Mouse (Mus musculus): ENCODE results near the gene Larp1b. TPM values are rescaled to one million over a fixed set of nuclear protein-coding genes. Genes with fewer than 3 reads are reported as not detected.

Larp1b gene
- polyA plus RNA-seq, 1 experiment from 2014 or later: 5.0 TPM

- H3K27ac ChIP-seq (replicated peaks; ENCODE audit: low read depth, low read length): no peak overlapping the region
- H3K4me1 ChIP-seq (ENCODE audit: control insufficient read depth, insufficient read depth, low read length): no peaks in the 10 kb centered on the region
- H3K36me3 ChIP-seq (ENCODE audit: control insufficient read depth, insufficient read depth, low read length): no peaks in the 10 kb centered on the region
- H3K27me3 ChIP-seq (ENCODE audit: control insufficient read depth, insufficient read depth, low read length): no peaks in the 10 kb centered on the region
- H3K4me2 ChIP-seq (ENCODE audit: low read length): no peak overlapping the region
- DNase-seq (no peak), ATAC-seq (ENCODE audit: low FRiP score, low TSS enrichment) (no peak)
- H3K9ac ChIP-seq (replicated peaks; ENCODE audit: low read length): no peak overlapping the region
- H3K4me3 ChIP-seq (replicated peaks; ENCODE audit: low read depth, low read length): no peak overlapping the region
- no peaks in the 10 kb centered on the region for H3K9me3 ChIP-seq (ENCODE audit: control insufficient read depth, low read length)
- WGBS: 94% methylated on average over 3 of the region's 3 CpGs
These were observed 60.4 kb downstream of the Larp1b start for GRCm38 (mm10) chr3:41009990-41010389.

GRCm38 (mm10) chr3:41010701-41011100, 61.1 kb downstream of the Larp1b start:
- Histone ChIP-seq H3K4me3 (replicated peaks; ENCODE audit: low read depth, low read length) (no peak overlapping the region), H3K27ac (replicated peaks; ENCODE audit: low read depth, low read length) (no peak overlapping the region)

DNA sequence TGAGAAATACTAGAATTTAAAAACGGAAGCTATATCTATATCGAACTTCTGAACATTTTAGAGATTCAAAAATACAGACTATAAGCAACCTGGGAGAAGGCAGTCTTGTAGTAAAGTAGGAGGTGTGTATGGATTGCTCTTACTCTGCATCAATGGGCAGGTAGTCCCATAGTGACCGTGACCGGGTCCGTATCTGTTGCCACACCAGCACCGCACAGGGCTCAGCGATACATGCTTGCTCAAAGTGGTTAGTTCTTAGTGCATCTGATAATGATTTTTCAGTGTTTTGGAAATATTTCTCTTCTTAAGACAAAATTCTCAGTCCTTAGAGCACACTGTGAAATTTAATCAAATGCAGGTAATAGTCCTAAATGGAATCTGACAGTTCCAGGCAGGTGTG, 62.8 kb downstream of the Larp1b start:
- Histone ChIP-seq H3K9ac (replicated peaks; ENCODE audit: low read length) (no peak overlapping the region), H3K36me3 (ENCODE audit: control insufficient read depth, insufficient read depth, low read length) (no peaks in the 10 kb centered on the region), H3K4me1 (ENCODE audit: control insufficient read depth, insufficient read depth, low read length) (no peaks in the 10 kb centered on the region), H3K27ac (replicated peaks; ENCODE audit: low read depth, low read length) (no peak overlapping the region), H3K4me2 (ENCODE audit: low read length) (no peak overlapping the region), H3K27me3 (ENCODE audit: control insufficient read depth, insufficient read depth, low read length) (no peaks in the 10 kb centered on the region), H3K4me3 (replicated peaks; ENCODE audit: low read depth, low read length) (no peak overlapping the region), H3K9me3 (ENCODE audit: control insufficient read depth, low read length) (no peaks in the 10 kb centered on the region)
- 96% methylated on average over 7 of the region's 7 CpGs for WGBS
- ATAC-seq (ENCODE audit: low FRiP score, low TSS enrichment) (no peak), DNase-seq (no peak)

More at GRCm38 (mm10) chr3:41010701-41011100, 61.1 kb downstream of the Larp1b start:
- no peak for DNase-seq
- no peak for ATAC-seq (ENCODE audit: low FRiP score, low TSS enrichment)
- H3K36me3 ChIP-seq (ENCODE audit: control insufficient read depth, insufficient read depth, low read length): no peaks in the 10 kb centered on the region
- no peaks in the 10 kb centered on the region for H3K4me1 ChIP-seq (ENCODE audit: control insufficient read depth, insufficient read depth, low read length)
- no peak overlapping the region for H3K4me2 ChIP-seq (ENCODE audit: low read length)
- no peak overlapping the region for H3K9ac ChIP-seq (replicated peaks; ENCODE audit: low read length)
- no peaks in the 10 kb centered on the region for H3K27me3 ChIP-seq (ENCODE audit: control insufficient read depth, insufficient read depth, low read length)
- no peaks in the 10 kb centered on the region for H3K9me3 ChIP-seq (ENCODE audit: control insufficient read depth, low read length)
- 91% methylated on average over 6 of the region's 6 CpGs for WGBS

- Histone ChIP-seq H3K4me2 (ENCODE audit: low read length) (no peak overlapping the region), H3K27me3 (ENCODE audit: control insufficient read depth, insufficient read depth, low read length) (no peaks in the 10 kb centered on the region), H3K4me3 (replicated peaks; ENCODE audit: low read depth, low read length) (no peak overlapping the region), H3K27ac (replicated peaks; ENCODE audit: low read depth, low read length) (no peak overlapping the region), H3K9ac (replicated peaks; ENCODE audit: low read length) (no peak overlapping the region), H3K4me1 (ENCODE audit: control insufficient read depth, insufficient read depth, low read length) (no peaks in the 10 kb centered on the region), H3K9me3 (ENCODE audit: control insufficient read depth, low read length) (no peaks in the 10 kb centered on the region), H3K36me3 (ENCODE audit: control insufficient read depth, insufficient read depth, low read length) (no peaks in the 10 kb centered on the region)
- ATAC-seq (ENCODE audit: low FRiP score, low TSS enrichment) (no peak), DNase-seq (no peak)
- 78% methylated on average over 6 of the region's 6 CpGs for WGBS
These were observed 65.3 kb downstream of the Larp1b start for GRCm38 (mm10) chr3:41014946-41015345.

- H3K27ac ChIP-seq (replicated peaks; ENCODE audit: low read depth, low read length): no peak overlapping the region
- no peak for DNase-seq
- no peak for ATAC-seq (ENCODE audit: low FRiP score, low TSS enrichment)
- H3K4me1 ChIP-seq (ENCODE audit: control insufficient read depth, insufficient read depth, low read length): no peaks in the 10 kb centered on the region
- no peaks in the 10 kb centered on the region for H3K36me3 ChIP-seq (ENCODE audit: control insufficient read depth, insufficient read depth, low read length)
- H3K9ac ChIP-seq (replicated peaks; ENCODE audit: low read length): no peak overlapping the region
- 80% methylated on average over 3 of the region's 3 CpGs for WGBS
- no peaks in the 10 kb centered on the region for H3K27me3 ChIP-seq (ENCODE audit: control insufficient read depth, insufficient read depth, low read length)
- H3K9me3 ChIP-seq (ENCODE audit: control insufficient read depth, low read length): no peaks in the 10 kb centered on the region
- no peak overlapping the region for H3K4me2 ChIP-seq (ENCODE audit: low read length)
- H3K4me3 ChIP-seq (replicated peaks; ENCODE audit: low read depth, low read length): no peak overlapping the region
These were observed 68.5 kb downstream of the Larp1b start for GRCm38 (mm10) chr3:41018022-41018608.

DNA sequence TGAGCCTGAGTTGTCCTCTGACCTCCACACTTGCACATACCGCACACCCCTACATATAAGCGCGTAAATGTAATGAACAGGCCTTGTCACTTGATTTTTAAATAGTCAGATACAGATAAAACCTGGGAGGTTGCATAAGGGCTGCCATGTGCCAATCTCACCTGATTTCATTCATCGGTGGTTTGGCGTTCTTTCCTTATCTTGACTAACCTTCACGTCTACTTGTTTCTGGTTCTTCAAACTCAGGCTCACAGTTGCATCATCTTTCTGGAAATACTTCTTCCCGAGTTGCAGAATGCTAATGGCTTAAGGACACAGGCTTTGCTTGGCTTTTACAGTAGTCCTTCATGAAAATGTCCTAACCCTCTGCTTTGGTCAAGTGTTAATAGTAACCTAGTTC, 71.1 kb downstream of the Larp1b start:
- no peaks in the 10 kb centered on the region for H3K9me3 ChIP-seq (ENCODE audit: control insufficient read depth, low read length)
- no peak overlapping the region for H3K4me2 ChIP-seq (ENCODE audit: low read length)
- no peaks in the 10 kb centered on the region for H3K27me3 ChIP-seq (ENCODE audit: control insufficient read depth, insufficient read depth, low read length)
- H3K9ac ChIP-seq (replicated peaks; ENCODE audit: low read length): no peak overlapping the region
- ATAC-seq (ENCODE audit: low FRiP score, low TSS enrichment) (no peak), DNase-seq (no peak)
- H3K27ac ChIP-seq (replicated peaks; ENCODE audit: low read depth, low read length): no peak overlapping the region
- H3K4me3 ChIP-seq (replicated peaks; ENCODE audit: low read depth, low read length): no peak overlapping the region
- no peaks in the 10 kb centered on the region for H3K4me1 ChIP-seq (ENCODE audit: control insufficient read depth, insufficient read depth, low read length)
- no peaks in the 10 kb centered on the region for H3K36me3 ChIP-seq (ENCODE audit: control insufficient read depth, insufficient read depth, low read length)
- 93% methylated on average over 7 of the region's 7 CpGs for WGBS

DNA sequence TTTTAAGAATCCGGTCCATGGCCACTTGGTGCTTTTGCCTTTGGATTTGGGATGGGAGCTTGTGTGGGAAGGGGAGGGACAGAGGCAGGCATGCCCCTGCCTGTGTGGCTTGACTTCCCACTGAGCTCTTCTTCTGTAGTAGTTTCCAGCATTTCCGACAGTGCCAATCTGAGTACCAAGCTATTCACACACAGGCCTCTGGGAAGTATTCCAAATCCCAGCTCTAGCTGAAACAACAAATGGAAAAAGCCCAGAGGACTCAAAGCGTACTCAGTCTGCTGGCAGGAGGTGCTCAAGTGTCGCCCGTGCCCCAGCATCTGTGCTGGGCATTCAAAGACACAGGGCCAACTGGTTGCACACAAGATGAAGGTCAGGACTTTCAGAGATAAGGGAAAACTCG, 72.4 kb downstream of the Larp1b start:
- H3K9me3 ChIP-seq (ENCODE audit: control insufficient read depth, low read length): no peaks in the 10 kb centered on the region
- no peak for ATAC-seq (ENCODE audit: low FRiP score, low TSS enrichment)
- H3K4me2 ChIP-seq (ENCODE audit: low read length): no peak overlapping the region
- H3K9ac ChIP-seq (replicated peaks; ENCODE audit: low read length): no peak overlapping the region
- H3K27me3 ChIP-seq (ENCODE audit: control insufficient read depth, insufficient read depth, low read length): no peaks in the 10 kb centered on the region
- H3K4me3 ChIP-seq (replicated peaks; ENCODE audit: low read depth, low read length): no peak overlapping the region
- peak; percentile 49 for DNase-seq
- H3K27ac ChIP-seq (replicated peaks; ENCODE audit: low read depth, low read length): no peak overlapping the region
- H3K4me1 ChIP-seq (ENCODE audit: control insufficient read depth, insufficient read depth, low read length): no peaks in the 10 kb centered on the region
- WGBS: 56% methylated on average over 6 of the region's 6 CpGs
- H3K36me3 ChIP-seq (ENCODE audit: control insufficient read depth, insufficient read depth, low read length): no peaks in the 10 kb centered on the region

GRCm38 (mm10) chr3:41030705-41031104, 81.1 kb downstream of the Larp1b start:
- DNase-seq: no peak
- 84% methylated on average over 1 of the region's 1 CpGs for WGBS
- Histone ChIP-seq H3K36me3 (ENCODE audit: control insufficient read depth, insufficient read depth, low read length) (no peaks in the 10 kb centered on the region), H3K4me1 (ENCODE audit: control insufficient read depth, insufficient read depth, low read length) (no peaks in the 10 kb centered on the region), H3K9me3 (ENCODE audit: control insufficient read depth, low read length) (no peaks in the 10 kb centered on the region), H3K27me3 (ENCODE audit: control insufficient read depth, insufficient read depth, low read length) (no peaks in the 10 kb centered on the region), H3K4me3 (replicated peaks; ENCODE audit: low read depth, low read length) (no peak overlapping the region), H3K27ac (replicated peaks; ENCODE audit: low read depth, low read length) (no peak overlapping the region), H3K9ac (replicated peaks; ENCODE audit: low read length) (no peak overlapping the region), H3K4me2 (ENCODE audit: low read length) (no peak overlapping the region)
- no peak for ATAC-seq (ENCODE audit: low FRiP score, low TSS enrichment)

- DNase-seq (no peak), ATAC-seq (ENCODE audit: low FRiP score, low TSS enrichment) (no peak)
- Histone ChIP-seq H3K4me1 (ENCODE audit: control insufficient read depth, insufficient read depth, low read length) (no peaks in the 10 kb centered on the region), H3K4me2 (ENCODE audit: low read length) (no peak overlapping the region), H3K27ac (replicated peaks; ENCODE audit: low read depth, low read length) (no peak overlapping the region), H3K9ac (replicated peaks; ENCODE audit: low read length) (no peak overlapping the region), H3K4me3 (replicated peaks; ENCODE audit: low read depth, low read length) (no peak overlapping the region), H3K36me3 (ENCODE audit: control insufficient read depth, insufficient read depth, low read length) (no peaks in the 10 kb centered on the region), H3K9me3 (ENCODE audit: control insufficient read depth, low read length) (no peaks in the 10 kb centered on the region), H3K27me3 (ENCODE audit: control insufficient read depth, insufficient read depth, low read length) (no peaks in the 10 kb centered on the region)
- WGBS: 83% methylated on average over 12 of the region's 12 CpGs
These were observed 81.9 kb downstream of the Larp1b start for GRCm38 (mm10) chr3:41031286-41032210.
